Mouse (Mus musculus): ENCODE data around the gene Pik3cd.

The Pik3cd gene

DNA sequence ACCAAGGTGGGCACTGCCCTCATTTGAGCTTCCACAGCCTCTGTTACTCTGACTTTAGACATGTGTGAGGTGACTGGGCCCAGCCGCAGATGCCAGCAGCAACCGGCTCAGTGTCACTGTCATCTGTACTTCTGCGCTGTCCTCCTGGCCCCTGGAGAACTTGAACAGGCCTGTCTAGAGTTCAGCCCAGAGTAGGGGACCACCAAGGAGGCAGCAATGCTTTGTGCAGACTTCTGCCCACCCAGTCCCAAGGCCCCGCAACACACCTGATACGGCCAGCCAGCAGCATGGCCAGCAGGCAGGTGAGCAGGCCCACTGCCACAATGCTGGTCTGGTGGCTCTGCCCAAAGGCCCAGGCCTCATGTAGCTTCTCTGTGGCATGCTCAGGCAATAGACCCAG is 25.3 kb upstream of the Pik3cd start:
- in situ Hi-C loops (cut with MboI; ENCODE audit: low pct_unique_long_range_greater_than_20kb in 1 of 2, low sequenced_read_pairs in 2 of 2, unreplicated experiment in 1 of 2): no loop called here

DNA sequence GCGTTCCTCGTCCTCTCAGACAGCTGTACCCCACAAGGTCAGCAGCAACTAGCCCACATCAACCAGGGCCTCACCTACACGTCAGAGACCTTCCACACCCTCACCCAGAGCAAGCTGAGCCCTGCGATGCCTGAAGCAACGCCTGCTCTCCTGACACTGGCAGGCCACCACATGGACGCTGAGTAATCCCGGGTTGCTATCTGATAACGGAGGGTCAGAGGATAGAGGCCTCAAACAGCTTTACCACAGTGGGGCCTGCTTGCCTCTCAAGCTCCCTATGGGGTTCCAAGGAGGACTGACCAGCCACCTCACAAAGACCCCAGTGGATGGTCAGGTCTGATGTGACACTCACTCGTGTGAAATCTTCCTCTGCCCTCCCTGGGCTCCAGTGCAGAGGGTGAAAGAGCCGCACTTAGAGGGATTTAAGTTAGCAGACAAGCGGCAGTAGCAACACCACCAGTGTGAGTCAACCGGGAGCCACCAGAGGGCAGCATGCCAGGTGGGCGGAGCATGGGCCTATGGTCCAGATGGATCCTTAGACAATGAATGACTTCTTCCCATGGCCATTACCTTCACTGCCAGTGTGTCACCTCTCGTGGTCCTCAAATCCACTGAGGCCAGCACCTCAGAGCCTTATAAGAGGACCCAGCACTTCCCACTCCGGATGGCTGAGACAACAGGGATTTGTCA is 23.4 kb upstream of the Pik3cd start:
- in situ Hi-C loops (cut with MboI; ENCODE audit: low pct_unique_long_range_greater_than_20kb in 1 of 2, low sequenced_read_pairs in 2 of 2, unreplicated experiment in 1 of 2): no loop called here

DNA sequence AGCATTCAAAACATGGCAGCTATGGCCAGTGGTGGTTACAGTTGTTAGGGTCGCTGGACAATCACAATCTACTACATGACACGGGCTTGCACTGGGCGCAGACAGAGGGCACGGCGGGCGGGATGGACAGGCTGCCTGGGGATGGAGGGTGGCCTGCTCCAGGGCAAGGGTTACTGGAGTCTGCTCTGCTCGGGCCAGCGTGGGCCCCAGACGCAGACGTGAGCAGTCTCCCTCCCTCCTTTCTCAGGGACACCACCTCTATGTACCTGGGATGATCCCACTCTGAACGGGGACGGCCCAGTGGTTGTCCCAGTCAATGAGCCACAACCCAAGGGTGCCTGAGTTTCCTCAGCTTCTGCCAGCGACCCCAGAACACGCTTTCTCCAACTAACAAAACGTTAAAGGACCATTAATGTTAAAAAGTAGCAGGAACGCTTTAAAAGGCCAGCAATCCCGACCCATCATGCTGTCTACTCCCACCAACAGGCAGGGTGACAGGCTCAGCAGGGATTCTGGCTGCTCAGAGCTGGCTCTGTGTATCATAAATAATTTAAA is 22.6 kb upstream of the Pik3cd start:
- in situ Hi-C loops (cut with MboI; ENCODE audit: low pct_unique_long_range_greater_than_20kb in 1 of 2, low sequenced_read_pairs in 2 of 2, unreplicated experiment in 1 of 2): no loop called here

DNA sequence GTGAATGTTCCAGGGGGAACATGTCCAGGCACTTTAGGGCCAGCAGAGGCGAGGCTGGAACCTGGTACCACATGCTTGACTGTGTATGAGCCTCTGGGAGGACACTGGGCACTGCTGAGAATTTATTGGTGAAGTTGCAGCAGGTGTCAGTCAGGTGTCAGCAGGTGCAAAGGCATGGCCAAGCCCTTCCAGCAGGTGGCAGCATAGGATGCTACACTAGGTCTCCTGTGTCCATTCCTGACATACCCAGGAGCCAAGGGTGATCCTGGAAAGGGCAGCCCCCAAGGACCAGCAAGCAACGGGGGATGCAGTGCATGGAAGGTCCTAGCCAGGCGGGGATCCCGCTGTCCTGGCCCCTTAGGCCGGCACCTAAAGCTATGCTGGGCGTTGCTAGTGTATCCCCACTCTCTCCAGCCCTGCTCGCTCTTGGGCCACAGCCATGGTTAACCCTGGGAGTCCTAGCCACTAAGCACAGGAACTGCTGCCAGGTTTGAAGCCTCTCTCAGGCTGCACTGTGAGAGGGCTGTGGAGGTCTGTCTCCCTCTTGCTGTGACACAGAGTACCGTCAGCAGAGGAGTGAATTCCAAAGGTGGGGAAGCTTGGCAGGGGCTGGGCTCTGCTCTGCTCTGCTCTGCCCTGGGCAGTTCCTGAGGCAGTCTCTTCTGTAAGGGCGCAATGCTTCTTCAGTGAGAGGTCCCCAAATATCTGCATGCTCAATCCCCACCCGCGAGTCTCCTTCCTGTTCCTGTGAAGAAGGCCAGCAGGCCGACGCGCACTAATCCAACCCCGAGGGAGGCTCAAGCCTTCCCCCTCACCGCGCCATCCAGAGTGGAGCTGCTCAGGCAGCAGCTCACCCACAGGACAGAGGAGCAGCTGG is 21.7 kb upstream of the Pik3cd start:
- in situ Hi-C loops (cut with MboI; ENCODE audit: low pct_unique_long_range_greater_than_20kb in 1 of 2, low sequenced_read_pairs in 2 of 2, unreplicated experiment in 1 of 2): no loop called here

DNA sequence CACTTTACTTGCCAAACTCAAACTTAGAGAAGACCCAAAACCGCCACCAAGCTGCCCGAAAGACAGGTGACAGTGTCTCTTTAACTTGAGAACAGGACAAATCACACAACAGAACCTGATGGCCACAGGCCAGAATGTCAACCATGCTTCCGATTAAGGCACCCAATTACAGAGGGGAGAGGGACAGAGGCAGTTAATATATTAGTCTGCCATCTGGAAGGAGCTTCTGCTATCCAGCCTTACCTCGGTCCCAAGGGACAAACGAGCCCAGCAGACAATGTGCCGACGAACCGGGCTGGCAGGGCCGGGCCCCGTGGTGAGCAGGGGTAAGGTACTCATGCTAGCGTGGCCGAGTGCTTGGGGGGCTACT is 20.6 kb upstream of the Pik3cd start:
- in situ Hi-C loops (cut with MboI; ENCODE audit: low pct_unique_long_range_greater_than_20kb in 1 of 2, low sequenced_read_pairs in 2 of 2, unreplicated experiment in 1 of 2): no loop called here

DNA sequence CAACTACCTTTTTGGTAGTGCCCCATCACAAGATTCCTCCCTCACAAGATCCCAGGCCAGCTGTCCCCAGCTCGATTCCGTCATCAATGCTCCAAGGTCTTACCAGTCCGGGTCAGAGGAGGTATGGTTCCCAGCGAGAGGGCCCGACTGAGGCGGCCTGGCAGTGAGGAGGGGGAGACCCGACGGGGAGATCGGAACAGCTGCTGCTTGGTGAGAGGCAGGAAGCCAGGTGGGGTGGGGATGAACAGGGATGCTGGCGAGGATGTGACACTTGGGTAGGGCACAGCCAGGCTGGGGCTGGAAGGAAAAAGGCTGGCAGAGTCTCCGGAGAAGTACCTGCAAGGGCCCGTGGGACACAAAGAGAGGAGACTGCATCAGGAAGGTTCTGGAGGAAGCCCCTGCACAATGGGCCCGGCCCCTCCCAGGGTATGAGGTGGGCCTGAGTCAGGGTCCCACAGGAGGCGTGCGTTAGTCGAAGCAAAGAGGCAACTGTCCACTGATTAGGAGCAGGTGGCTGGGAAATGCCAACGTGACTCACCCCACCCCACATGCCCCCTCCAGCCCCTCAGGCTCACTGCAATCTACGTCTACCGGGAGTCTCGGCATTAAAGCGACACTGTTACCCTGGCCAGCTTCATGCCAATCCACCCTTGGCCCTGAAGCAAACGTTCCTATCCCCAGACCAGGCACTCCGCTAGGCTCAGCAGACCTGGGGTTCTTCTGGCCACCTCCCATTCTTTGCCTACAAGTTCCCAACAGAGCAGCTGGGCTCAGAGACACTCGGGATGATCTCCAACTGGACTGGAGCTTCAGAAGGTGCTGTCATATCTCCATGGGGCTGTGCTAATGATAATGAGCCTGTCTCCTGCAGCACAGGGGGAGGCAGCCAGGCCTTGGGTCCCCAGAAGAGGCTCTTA is 20.0 kb upstream of the Pik3cd start:
- in situ Hi-C loops (cut with MboI; ENCODE audit: low pct_unique_long_range_greater_than_20kb in 1 of 2, low sequenced_read_pairs in 2 of 2, unreplicated experiment in 1 of 2): no loop called here

DNA sequence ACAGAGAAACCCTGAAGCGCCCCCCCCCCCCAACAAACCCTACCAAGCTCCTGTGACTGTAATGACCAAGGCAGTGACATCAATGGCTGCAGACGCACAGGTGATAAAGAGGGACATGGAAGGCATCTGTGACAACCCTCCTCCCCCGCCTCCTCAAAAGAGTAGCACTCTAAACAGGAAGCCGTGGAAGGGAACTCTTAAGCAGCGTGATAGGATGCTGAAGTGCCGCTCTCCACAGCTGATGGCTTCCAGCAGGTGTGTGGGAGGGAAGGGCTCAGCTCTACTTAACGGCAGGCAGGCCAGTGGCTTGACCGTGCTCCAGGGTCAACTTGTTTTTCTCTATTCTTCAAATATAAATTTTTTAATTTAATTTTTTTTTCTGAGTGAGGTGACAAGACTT is 18.8 kb upstream of the Pik3cd start:
- in situ Hi-C loops (cut with MboI; ENCODE audit: low pct_unique_long_range_greater_than_20kb in 1 of 2, low sequenced_read_pairs in 2 of 2, unreplicated experiment in 1 of 2): no loop called here

DNA sequence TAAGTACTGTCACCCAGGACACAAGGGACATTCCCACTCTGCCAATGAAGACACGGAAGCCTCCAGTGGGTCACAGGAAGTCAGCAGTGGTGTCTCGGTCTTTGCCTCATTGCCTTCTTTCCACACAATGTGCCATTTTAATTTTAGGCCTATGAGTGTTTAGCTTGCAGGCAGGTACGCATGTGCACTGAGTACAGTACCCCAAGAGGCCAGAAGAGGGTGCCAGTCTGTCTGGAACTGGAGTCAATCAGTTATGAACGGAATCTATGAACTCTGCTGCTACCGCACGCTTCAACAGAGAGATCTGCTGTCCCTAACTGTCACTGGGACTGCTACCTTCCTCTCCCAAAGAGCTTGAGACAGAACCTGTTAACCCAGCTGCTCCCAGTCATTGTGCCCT is 17.3 kb upstream of the Pik3cd start:
- in situ Hi-C loops (cut with MboI; ENCODE audit: low pct_unique_long_range_greater_than_20kb in 1 of 2, low sequenced_read_pairs in 2 of 2, unreplicated experiment in 1 of 2): no loop called here

DNA sequence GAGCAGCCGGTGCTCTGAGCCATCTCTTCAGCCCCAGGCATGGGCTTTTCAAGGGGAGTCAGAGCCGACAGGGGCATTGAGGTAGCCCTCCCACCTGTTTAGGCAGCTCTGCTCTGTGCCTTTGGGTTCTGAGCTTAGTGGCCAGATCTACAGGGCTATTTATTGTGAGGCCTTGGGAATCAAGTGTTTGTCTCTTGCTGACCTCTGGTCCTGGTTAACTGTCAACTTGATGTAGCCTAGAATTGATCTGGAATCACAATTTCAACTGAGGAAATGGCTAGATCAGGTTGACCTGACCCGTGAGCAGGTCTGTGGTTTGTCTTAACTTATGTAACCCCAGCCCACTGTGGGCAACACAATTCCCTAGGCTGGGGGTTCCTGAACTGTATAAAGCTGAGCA is 12.2 kb upstream of the Pik3cd start:
- in situ Hi-C loops (cut with MboI; ENCODE audit: low pct_unique_long_range_greater_than_20kb in 1 of 2, low sequenced_read_pairs in 2 of 2, unreplicated experiment in 1 of 2): loop anchor here in 1 of 2 experiments (5.0 kb wide), 1 partner anchor 62 kb away; no protein-coding TSS in a partner anchor

DNA sequence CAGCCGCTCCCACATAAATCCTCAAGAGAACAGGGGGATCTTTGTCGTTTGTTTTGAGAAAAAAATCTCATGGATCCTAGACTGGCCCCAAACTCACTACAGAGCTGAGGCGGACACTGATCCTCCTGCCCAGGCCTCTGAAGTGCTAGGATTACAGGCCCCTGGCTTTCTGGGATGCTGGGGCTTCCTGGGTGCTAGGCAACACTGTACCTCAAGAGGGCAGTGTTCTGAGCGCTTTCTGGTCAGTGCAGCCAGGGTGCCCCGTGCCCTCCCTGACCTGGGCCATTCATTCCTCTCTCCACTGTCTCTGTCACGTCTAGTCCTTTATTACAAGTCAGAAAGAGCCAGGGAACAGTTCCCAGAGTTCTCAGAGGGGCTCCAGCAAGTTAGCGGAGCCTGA is 9.6 kb upstream of the Pik3cd start:
- in situ Hi-C loops (cut with MboI; ENCODE audit: low pct_unique_long_range_greater_than_20kb in 1 of 2, low sequenced_read_pairs in 2 of 2, unreplicated experiment in 1 of 2): loop anchor here in 1 of 2 experiments (5.0 kb wide), 1 partner anchor 60 kb away; no protein-coding TSS in a partner anchor

DNA sequence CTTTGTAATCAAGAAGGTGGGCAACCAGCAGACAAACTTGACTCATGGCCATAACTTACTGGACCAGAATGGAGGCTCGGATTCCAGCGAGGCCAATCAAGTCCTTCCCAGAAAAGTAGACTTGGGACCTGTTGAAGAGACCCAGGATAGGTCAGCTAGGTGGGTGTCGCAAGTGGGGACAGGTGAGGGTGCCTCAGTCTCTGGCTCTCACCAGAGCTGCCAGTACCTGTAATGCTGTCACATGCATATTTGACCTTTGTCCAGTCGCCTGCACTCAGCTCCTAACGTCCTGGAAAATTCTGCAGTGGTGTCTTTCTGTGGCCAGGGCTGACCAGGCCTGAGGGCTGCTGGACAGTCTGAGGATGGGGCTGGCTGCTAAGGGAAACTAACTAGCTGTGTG is 9.1 kb upstream of the Pik3cd start:
- in situ Hi-C loops (cut with MboI; ENCODE audit: low pct_unique_long_range_greater_than_20kb in 1 of 2, low sequenced_read_pairs in 2 of 2, unreplicated experiment in 1 of 2): loop anchor here in 1 of 2 experiments (5.0 kb wide), 1 partner anchor 59 kb away; no protein-coding TSS in a partner anchor

DNA sequence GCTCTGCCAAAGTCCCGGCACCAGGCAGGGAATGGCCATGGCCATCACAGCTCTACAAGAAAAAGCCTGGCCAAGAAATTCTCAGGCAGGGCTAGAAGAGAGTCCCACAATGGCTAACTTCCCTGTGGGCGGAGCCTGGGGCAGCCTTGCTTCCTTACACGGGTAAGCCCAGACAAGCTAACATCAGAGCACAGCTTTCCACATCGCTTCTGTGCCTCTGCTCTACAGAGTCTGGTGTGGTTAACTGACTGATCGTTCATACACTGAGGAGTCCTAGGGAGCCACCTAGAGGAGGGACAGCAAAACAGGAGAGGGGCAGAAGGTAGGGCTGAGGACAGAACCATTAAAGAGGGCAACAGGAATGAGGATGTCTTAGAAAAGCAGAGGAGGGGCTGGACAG is 8.1 kb upstream of the Pik3cd start:
- in situ Hi-C loops (cut with MboI; ENCODE audit: low pct_unique_long_range_greater_than_20kb in 1 of 2, low sequenced_read_pairs in 2 of 2, unreplicated experiment in 1 of 2): loop anchor here in 1 of 2 experiments (5.0 kb wide), 1 partner anchor 58 kb away; no protein-coding TSS in a partner anchor

DNA sequence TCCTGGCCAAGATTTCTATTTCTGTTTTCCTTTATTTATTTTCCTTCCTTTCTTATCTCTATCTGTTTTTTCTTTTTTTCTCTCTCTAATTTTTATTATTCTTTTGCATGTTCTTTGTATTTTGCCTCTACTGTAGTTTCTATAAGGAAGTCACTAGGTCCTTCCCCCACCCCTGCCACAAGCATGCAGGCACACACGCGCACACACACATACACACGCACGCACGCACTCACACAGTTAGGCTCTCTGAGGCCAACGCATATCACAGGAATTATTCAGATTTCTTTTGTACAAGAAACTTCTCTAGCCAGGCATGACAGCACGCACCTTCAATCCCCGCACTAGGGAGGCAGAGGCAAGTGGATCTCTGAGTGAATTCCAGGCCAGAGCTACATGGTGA is 3.6 kb upstream of the Pik3cd start:
- in situ Hi-C loops (cut with MboI; ENCODE audit: low pct_unique_long_range_greater_than_20kb in 1 of 2, low sequenced_read_pairs in 2 of 2, unreplicated experiment in 1 of 2): no loop called here

DNA sequence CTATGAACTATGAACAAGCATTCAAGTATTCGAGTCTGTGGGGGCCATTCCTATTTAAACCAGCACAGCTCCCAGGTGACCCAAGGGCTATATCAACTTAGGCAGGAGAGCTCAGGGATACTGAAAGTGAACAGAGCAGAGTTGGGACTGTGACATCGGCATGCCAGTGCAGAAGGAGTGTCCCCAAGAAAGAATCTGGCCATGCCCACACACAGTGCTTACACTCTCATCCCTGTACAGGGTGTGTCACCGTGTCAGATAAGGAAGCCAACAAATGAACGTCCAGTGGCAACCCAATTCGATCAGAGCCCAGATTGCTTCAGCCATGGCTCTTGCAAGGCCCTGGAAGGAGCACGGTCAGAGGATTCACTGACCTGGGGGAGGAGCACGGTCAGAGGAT is 2.9 kb upstream of the Pik3cd start:
- in situ Hi-C loops (cut with MboI; ENCODE audit: low pct_unique_long_range_greater_than_20kb in 1 of 2, low sequenced_read_pairs in 2 of 2, unreplicated experiment in 1 of 2): no loop called here

DNA sequence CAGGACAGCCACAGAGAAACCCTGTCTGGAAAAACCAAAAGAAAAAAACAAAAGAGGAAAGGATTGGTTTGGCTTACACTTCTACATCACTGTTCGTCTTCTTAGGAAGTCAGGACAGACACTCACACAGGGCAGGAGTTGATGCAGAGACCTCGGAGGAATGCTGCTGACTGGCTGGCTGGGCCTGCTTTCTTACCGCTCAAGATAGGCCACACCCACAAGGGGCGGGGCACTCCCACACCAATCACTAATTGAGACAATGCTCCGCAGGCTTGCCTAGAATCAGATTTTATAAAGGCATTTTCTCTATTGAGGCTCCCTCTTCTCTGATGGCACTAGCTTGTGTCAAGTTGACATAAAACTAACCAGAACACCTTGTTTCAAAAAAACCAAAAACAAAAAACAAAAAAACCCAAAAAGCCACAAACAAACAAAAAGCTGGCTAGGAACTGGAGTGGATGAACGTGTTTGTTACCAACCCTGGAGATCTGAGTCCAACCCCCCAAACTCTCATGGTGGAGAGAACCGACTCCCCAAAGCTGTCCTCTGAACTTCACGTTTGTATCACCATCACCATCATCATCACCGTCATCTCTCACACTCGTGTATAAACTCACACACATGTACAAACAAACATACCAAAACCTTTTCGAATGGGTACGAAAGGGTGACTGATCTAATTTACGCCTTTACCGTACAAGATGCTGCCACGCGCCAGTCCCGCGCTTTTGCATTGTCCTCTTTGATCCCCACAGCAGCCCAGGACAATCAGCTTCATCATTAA is 753 bp downstream of the Pik3cd start:
- in situ Hi-C loops (cut with MboI; ENCODE audit: low pct_unique_long_range_greater_than_20kb in 1 of 2, low sequenced_read_pairs in 2 of 2, unreplicated experiment in 1 of 2): no loop called here

DNA sequence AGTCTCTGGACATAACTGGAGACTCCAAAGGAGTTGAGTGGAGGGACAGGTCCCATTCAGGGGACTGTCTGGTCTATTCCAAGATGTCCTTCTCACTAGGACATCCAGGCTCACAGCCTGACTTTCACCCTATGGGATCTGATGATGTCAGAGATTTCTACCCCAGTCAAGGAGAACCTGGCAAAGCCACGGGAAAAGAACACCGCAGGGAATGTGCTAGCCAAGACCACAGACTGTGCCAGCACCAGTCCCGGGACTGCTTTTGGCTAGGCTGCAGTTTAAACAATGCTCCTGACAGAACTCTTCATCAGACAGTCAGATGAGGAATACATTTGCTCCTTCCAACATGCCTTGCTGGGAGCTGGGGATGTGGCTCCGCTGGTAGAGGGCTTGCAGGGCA is 2.4 kb downstream of the Pik3cd start:
- in situ Hi-C loops (cut with MboI; ENCODE audit: low pct_unique_long_range_greater_than_20kb in 1 of 2, low sequenced_read_pairs in 2 of 2, unreplicated experiment in 1 of 2): no loop called here

DNA sequence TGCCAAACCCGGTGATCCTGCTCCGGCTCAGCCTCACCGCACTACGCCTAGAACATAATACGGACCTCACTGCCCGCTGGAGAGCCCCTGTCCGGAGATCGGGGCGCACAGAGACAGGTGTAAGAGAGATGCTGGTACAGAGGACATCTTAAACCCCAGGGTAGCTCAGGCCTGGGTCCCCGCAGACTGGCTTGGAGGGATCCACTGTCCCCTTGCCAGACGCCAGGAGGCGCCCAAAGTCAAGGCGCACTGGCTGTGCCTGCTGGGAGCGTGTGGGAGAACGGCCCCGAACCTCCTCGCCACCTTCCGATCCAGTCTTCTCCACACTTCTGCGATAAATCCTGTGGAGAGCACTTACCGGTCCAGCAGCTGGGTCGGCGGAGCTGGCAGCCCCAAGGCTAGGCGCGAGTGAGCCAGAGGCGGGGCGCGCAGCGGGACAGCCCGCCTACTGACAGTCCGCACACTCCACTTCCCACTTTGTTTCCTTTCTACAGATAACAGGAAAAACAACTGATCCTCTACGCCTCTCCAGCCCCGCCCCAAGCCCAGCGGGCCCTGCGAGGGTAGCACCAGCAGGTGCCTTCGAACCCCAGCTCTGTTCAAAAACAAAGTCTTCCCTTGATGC is 4.1 kb downstream of the Pik3cd start:
- in situ Hi-C loops (cut with MboI; ENCODE audit: low pct_unique_long_range_greater_than_20kb in 1 of 2, low sequenced_read_pairs in 2 of 2, unreplicated experiment in 1 of 2): no loop called here

Data from mouse embryonic stem cell (cell line).